Mouse (Mus musculus) 3T3-L1 (cell line): Measurements from ENCODE around the gene Cops2.

Experiments
- DNase-seq: peaks from one replicate; pipeline ENCODE4 v3.0.0-alpha.2; 2015; ENCODE audit warnings: low read depth, low spot score

The Cops2 gene

DNA sequence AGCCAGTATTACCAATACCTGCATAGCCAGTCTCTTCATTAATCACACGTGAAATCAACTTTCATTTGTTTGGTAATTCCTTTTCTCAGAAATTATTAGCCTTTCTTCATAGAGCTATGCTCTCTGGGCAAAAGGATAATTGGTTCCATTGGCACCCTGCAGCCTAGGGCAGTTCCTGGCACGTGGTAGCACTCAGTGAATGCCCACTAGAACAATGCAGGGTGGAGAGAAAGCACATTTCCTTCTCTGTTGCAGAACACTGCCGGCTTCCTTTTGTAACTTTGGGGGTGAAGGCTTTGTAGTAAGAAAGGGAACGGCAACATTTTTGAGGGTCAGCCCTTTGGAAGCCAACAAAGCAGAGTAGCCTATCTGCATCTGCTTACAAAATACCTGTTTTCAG is 32.7 kb downstream of the Cops2 start:
- DNase-seq = no peak

GRCm38 (mm10) chr2:125820397-125820796 is 38.5 kb downstream of the Cops2 start:
- no peak for DNase-seq

- no peak for DNase-seq
Measured at GRCm38 (mm10) chr2:125813972-125814595, 44.9 kb downstream of the Cops2 start.

- no peak for DNase-seq
Measured at GRCm38 (mm10) chr2:125811332-125811731, 47.6 kb downstream of the Cops2 start.

- DNase-seq = no peak
Measured at GRCm38 (mm10) chr2:125809551-125809950, 49.4 kb downstream of the Cops2 start.

GRCm38 (mm10) chr2:125805826-125806225 is 53.1 kb downstream of the Cops2 start:
- no peak for DNase-seq

- no peak for DNase-seq
Measured at GRCm38 (mm10) chr2:125801947-125802346, 57.0 kb downstream of the Cops2 start.

DNA sequence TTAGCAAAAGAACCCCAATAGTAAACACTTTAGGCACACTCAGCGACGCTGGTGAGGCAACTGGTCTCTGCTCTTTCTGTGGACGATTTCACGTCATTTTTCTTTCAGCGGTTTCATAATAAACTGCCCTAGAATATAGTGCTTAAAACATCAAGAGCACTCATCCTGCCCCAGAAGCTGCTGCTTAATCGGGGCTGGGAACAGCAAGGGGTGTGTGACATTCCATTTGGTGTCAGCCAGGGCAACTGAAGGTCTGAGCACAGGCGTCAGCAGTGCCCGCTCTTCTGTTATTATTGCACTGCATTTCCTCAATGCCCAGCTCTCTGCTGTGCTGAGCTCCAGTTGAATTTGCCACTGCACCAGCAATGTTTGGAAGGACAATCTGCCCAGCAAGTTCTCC is 57.9 kb downstream of the Cops2 start:
- DNase-seq = no peak

DNA sequence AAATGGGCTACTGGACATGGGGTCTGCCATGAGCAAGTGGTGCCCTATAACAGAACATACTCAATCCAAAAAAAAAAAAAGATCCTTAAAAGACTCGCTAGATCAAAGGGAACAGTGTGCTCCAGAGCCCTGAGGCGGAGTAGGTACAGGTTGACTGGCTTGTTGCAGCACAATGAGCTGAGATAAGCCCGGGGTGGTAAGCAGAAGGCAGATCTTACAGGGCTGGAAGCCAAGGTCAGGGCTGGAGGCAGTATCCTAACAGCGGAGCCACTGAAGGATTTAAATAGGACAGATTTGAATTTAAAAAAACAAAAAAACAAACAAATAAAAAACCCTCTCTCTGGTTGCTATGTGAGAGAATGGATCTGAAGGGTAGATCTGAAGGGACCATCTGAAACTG is 58.5 kb downstream of the Cops2 start:
- DNase-seq = no peak

DNA sequence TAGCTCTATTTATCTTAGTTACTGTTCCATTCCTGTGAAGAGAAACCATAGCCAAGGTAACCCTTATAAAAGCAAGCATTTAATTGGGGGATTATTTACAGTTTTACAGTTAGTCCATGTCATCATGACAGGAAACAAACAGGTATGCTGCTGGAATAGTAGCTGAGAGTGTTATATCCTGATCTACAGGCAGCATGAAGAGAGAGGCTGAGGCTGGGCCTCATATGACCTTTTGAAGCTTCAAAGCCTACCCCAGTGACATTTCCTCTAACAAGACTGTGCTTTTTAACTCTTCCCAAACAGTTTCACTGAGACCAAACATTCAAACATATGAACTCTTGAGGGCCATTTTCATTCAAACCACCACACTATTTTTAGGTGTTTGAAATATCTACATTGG is 61.1 kb downstream of the Cops2 start:
- DNase-seq = no peak

DNA sequence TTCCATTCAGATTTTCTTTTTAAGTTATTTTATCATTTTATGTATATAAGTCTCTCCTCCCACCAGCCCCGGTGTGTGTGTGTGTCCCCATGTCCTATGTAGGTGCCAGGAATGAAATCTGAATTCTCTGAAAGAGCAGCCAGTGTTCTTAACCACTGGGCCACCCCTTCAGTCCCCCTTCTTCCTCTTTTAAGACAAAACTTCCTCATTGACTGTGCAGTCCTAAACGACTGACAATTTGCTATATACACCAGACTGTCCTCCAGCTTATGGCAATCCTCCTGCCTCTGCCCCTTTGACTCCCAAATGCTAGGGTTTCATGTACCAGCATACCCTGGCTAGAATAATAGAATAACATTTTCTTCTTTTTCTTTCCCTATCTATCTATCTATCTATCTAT is 63.8 kb downstream of the Cops2 start:
- DNase-seq = no peak

- DNase-seq = peak; percentile 17
Measured at GRCm38 (mm10) chr2:125794166-125794565, 64.8 kb downstream of the Cops2 start.

- peak; percentile 82 for DNase-seq
Measured at GRCm38 (mm10) chr2:125792879-125793261, 66.1 kb downstream of the Cops2 start.

GRCm38 (mm10) chr2:125792144-125792878 is 66.6 kb downstream of the Cops2 start:
- peak; percentile 75 for DNase-seq

GRCm38 (mm10) chr2:125791485-125791885 is 67.5 kb downstream of the Cops2 start:
- DNase-seq = peak; percentile 56

DNA sequence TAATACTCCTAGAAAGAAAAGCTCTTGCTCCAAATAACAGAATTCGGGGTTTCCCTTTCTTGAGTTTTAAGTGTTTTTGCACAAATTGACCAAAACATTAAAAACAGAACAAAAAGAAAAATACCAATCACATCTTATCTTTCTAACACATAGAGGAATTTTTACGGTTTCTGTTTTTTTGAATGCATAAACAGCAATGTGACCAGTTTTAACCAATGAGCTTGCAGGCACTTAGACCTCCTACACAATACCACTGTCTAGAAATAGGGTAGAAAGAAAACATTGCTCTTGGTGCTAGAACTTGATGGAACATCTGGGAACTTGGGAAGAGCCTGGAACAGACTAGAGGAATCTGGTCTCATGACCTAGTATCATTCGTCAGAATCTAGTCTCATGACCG is 68.7 kb downstream of the Cops2 start:
- peak; percentile 23 for DNase-seq

DNA sequence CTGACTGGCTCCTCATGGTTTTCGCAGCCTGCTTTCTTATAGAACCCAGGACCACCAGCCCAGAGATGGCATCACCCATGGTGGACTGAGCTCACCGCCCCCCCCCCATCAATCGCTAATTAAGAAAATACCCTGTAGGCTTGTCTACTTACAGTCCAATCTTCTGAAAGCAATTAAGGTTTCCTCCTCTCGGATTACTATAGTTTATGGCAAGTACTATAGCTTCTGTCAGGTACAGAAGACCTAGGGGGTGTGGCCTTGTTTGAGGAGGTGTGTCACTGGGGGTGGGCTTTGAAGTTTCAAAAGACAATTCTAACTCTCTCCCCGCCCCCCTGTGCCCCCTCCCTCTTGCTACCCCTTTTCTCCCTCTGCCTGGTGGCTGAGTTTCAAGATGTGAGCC is 69.7 kb downstream of the Cops2 start:
- DNase-seq = peak; percentile 11

DNA sequence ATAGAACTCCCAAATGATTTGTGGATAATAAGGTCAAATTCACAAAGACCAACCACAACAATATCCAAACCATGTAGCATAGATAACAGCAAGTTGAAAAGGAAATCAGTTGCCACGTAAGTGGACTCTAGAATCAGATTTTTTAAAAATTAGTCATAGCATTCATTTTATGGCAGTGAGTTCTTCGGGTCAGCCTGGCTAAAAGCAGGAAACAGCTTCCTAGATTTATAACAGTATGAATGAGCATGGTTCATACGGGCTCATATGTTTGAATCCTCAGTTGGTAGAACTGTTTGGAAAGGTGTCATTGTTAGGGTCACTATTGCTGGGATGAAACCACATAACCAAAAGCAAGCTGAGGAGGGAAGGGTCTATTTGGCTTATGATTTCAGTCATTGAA is 70.2 kb downstream of the Cops2 start:
- DNase-seq = peak; percentile 87

DNA sequence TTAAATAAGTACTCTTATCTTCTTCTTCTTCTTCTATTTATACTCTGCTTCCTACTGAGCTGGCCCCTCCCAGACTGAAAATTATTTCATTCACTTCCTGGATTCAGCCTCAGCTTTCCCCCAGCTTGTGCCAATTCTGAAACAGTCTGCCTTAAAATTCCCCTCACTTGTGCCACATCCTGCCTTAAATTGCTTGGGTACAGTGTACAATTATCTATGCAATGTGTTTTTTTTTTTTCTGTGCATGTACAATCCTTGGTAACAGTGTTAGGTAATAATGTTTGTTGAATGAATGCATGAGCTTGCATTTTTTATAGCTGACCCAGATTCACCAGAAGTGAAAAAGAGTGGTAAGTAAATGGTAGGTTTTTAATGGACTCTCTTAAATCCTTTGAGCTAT is 70.6 kb downstream of the Cops2 start:
- peak; percentile 83 for DNase-seq

GRCm38 (mm10) chr2:125785021-125785420 is 73.9 kb downstream of the Cops2 start:
- DNase-seq = no peak

DNA sequence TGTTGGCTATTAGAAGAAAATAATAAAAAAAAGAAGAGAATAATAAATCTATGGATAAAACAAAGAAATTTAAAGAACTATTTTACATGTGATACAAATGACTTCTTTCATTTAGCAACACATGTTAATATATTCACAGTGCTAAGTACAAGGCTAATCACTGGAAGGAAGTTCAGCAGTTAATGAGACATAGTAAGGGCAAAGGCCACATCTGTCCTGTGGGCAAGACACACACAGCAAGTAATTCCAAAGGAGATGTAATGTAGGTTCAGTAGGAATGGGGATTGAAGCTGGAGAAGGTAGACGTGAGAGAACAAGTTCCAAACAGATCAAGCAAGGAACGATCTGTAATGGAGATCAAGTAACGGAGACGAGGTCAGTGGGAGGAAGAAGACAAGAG is 74.5 kb downstream of the Cops2 start:
- DNase-seq = no peak

DNA sequence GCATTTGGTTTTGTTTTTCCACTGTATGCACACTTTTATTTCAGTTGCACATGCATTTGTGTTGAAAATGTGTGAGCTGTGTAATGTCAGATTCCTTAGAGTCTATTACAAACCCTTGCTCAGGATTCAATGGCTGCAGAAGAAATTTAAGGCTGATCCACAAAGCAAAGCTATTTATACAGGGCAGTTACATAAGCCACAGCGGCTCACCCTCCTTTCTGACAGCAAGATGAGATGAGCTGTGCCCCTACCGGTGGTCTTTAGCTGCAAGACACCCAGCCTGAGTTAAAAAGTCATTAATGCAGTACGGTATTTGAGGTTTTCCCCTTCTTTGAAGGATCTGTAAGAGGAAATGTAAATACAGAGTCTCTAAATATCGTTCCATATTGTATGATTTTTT is 75.1 kb downstream of the Cops2 start:
- DNase-seq = peak; percentile 15

DNA sequence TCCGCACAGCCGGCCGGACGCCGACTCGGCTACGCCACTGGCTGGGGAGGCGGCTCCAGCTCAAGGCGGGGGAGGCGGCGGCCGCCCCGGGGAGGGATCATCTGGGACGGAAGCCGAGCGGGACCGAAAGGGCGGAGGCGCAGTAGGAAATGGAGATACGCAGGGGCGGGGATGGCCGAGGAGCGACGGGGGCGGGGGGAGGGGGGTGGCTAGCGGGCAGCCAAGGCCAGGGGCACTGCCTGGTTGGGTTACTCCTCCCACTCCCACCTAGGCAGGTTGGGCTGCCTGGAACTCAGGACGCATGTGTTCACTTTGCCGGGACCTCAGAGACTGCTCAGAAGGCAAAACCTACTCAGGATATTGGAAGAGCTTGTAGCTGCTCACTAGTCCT is 76.2 kb downstream of the Cops2 start, which contains the start of gene Secisbp2l:
Gene Secisbp2l, minus strand, starts transcription at position 152 of the 391 bp plus-strand sequence.
- peak; percentile 90 for DNase-seq
